Mouse (Mus musculus) brown adipose tissue, adult 24 weeks (tissue): Measurements from ENCODE around the gene Fam13c. TPM values are rescaled to one million over a fixed set of nuclear protein-coding genes. Genes with fewer than 3 reads are reported as not detected.

ENCODE experiments used
- H3K27ac ChIP-seq: fragments of 200-500 bp; replicated peaks from 2 replicates; pipeline ENCODE4 v1.5.1; 2012; ENCODE audit warnings: low read depth, mild to moderate bottlenecking, low read length
- H3K4me1 ChIP-seq: fragments of 200-500 bp; 2 replicates; pipeline ENCODE4 v1.6.1; 2012; ENCODE audit warnings: low read length, mixed read lengths; ENCODE audit not compliant: control insufficient read depth, insufficient read depth, insufficient read length
- H3K4me3 ChIP-seq: fragments of 200-500 bp; 2 replicates; pipeline ENCODE4 v1.5.1; 2012; ENCODE audit warnings: low read depth, mild to moderate bottlenecking, low read length, moderate library complexity; ENCODE audit not compliant: insufficient read depth
- polyA plus RNA-seq: library from polyadenylated mRNA; stranded (reverse); fragments of >200 nt; gene quantifications from 2 replicates; pipeline ENCODE4 v1.2.4, GENCODE M21; 2012; ENCODE audit not compliant: missing spikeins, insufficient read depth, insufficient read length

Fam13c gene
- polyA plus RNA-seq, 1 experiment: 5.0 TPM

GRCm38 (mm10) chr10:70440639-70441461, 569 bp downstream of the Fam13c start:
- peaks cover 12% of the 10 kb centered on the region; the same call in 1 of the 2 replicates for H3K4me1 ChIP-seq
- peak overlapping the region; percentile 97 for H3K4me3 ChIP-seq
- H3K27ac ChIP-seq: peak overlapping the region; percentile 72

- Histone ChIP-seq H3K4me3 (peak overlapping the region; percentile 27), H3K27ac (peak overlapping the region; percentile 32; the same call in 1 of the 2 replicates), H3K4me1 (peaks cover 12% of the 10 kb centered on the region; the same call in 1 of the 2 replicates)
Measured at GRCm38 (mm10) chr10:70442156-70442555, 1.9 kb downstream of the Fam13c start.

- 0 out of 2 replicates have a peak overlapping the region, but pooled peaks have one; percentile 27 for H3K4me3 ChIP-seq
- peaks cover 12% of the 10 kb centered on the region; the same call in 1 of the 2 replicates for H3K4me1 ChIP-seq
- H3K27ac ChIP-seq: 0 out of 2 replicates have a peak overlapping the region, but pooled peaks have one; percentile 32
Measured at GRCm38 (mm10) chr10:70442623-70443022, 2.3 kb downstream of the Fam13c start.

DNA sequence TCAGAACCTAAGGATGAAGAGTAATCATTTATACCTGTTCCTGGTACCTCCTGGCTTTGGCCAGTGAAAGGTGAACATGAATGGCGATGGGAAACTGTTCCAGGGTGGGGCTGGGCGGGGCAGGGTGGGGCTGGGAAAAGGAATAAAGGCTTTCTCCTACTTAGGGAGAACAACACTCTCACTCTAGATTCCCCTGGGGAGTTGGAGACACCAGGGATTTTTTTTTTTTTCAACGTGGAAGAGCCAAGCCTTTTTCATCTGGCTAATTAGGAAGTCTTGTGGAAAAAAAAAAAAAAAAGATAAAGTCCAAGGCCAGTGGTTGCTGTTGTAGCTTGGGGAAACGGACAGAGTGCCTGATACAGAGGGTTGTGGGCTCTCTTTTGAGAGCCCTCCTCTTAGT, 7.5 kb downstream of the Fam13c start:
- Histone ChIP-seq H3K4me3 (no peak overlapping the region), H3K4me1 (no peaks in the 10 kb centered on the region), H3K27ac (no peak overlapping the region)

DNA sequence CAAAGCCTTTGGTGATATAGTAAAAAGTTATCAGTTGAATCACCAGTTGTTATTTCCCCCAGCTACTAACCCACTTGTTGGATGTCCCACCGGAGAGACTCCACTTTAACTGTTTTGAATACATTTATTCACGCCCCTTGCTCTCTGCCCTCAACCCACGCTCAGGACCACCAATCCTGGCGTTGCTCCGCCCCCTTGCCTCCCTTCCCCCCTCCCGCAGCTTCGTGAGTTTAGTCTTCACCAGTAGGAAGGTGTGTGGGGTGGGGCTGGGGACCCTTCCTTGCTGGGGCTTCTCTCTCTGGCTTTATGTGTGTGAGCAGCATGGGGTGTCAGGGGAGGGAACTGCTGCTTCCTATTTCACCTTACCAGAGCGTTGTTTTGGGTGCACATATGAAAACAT, 8.9 kb downstream of the Fam13c start:
- H3K4me1 ChIP-seq: no peaks in the 10 kb centered on the region
- H3K4me3 ChIP-seq: no peak overlapping the region
- H3K27ac ChIP-seq: no peak overlapping the region

DNA sequence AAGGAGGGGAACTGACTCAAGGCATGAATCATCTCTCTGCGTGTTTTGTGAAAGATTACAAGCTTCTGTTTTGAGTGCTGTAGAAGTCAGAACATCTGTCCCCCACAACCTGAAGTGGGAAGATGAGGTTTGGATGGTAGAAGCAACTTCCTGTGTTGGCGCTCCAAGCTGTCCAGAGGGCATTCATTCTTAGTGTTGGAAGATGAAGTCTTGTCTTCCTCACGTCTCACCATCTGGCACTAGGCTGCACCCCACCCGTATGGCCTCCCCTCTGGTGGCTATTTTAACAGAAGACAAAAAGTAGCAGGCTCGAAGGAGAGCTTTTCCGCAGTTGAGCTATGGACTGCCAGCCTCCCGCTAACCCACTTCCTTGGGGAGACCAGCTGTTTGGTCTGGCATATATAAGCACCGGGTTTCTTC, 15.6 kb downstream of the Fam13c start:
- H3K27ac ChIP-seq: no peak overlapping the region
- H3K4me1 ChIP-seq: no peaks in the 10 kb centered on the region
- H3K4me3 ChIP-seq: no peak overlapping the region

GRCm38 (mm10) chr10:70458574-70459263, 18.4 kb downstream of the Fam13c start:
- Histone ChIP-seq H3K27ac (no peak overlapping the region), H3K4me3 (no peak overlapping the region), H3K4me1 (no peaks in the 10 kb centered on the region)

DNA sequence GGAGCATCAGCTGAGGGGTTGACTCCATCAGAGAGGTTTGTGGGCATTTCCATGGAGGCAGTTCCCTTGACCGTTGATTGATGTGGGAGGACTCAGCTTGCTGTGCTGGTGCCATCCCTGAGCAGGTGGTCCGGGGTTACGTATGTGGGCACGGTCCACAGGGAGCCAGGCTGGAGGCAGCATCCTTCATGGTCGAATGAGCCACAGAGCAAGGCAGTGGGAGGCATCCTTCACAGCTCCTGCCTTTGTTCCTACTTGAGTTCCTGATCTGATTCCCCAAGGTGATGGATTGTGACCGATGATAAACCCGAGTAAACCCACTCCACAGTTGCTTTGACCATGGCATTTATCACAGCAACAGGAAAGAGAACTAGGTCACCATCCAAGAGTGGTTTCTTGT, 25.4 kb downstream of the Fam13c start:
- Histone ChIP-seq H3K4me3 (no peak overlapping the region), H3K4me1 (no peaks in the 10 kb centered on the region), H3K27ac (no peak overlapping the region)

DNA sequence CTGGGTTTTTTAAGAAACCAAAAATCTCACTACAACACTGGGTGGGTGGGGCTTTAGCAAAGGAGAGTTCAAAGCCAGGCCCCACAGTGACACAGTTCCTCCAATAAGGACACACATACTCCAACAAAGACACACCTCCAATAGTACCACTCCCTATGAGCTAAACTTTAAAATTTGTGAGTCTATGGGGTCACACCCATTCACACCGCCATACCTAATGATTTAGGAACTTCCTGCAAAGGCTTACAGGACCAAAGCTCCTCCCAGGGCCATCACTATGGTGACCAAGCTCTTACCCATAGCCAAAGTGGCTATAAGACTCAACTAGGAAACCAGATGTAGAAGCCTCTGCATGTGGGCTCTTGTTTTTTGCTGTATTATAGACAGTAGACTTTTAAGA, 30.6 kb downstream of the Fam13c start:
- Histone ChIP-seq H3K4me1 (no peaks in the 10 kb centered on the region), H3K4me3 (no peak overlapping the region), H3K27ac (no peak overlapping the region)

DNA sequence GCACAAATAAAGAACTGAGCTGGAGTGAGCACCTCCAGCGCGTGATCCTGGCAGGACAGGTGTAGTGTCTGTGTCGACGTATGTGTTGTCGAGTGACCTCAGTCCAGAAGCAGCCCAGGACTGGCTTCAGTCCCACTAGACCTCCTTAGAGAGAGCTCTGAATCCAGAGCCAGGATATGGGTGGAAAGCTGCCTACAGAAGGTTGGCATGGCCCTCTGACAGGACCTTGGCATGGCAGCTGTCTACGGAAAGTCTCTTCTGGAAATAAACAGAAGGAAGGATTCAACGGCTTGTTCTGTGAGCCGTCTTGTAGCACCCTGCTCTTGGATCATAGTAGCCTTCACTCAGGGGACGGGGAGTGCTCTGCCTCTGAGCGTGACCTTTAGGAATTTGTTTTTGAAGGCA, 37.5 kb downstream of the Fam13c start:
- H3K4me3 ChIP-seq: no peak overlapping the region
- 0 out of 2 replicates have a peak overlapping the region, but pooled peaks have one; percentile 12 for H3K27ac ChIP-seq
- H3K4me1 ChIP-seq: peaks cover 3% of the 10 kb centered on the region; the same call in 1 of the 2 replicates

GRCm38 (mm10) chr10:70483736-70484135, 43.5 kb downstream of the Fam13c start:
- H3K4me3 ChIP-seq: no peak overlapping the region
- H3K27ac ChIP-seq: no peak overlapping the region
- H3K4me1 ChIP-seq: peaks cover 5% of the 10 kb centered on the region; the same call in 1 of the 2 replicates

DNA sequence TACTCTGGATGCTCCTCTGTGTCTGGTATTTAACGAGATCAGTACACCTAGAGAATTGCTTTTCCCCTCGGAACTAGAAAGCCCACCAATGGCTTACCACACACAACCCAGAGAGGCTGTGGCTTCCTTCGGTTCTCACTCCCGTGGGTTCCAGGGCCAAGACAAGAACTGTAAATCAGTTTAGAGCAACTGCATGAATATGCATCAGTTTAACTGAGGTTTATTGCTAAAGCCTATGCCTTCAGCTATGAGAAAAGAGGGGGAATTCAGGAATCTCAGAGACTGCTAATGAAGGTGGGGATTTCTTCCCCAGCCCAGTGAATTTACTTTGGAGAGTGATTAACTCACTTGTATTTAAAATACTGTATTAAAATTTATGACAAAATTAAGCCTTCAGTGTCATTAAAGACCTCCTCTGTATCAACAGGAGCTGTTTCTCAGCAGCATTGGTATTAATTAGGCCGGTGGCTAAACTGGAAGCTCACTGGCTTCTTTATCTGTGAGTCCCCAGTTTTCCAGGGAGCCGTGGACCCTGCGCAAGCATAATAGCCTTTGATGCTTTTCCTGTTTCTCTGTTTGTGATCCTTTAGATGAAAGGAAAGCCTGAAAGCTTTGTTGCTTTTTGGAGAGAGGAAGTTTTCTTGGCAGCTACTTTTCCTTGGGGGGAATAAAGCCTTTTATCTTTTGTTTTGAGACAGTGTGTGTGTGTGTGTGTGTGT, 44.4 kb downstream of the Fam13c start:
- Histone ChIP-seq H3K27ac (no peak overlapping the region), H3K4me3 (no peak overlapping the region), H3K4me1 (peaks cover 5% of the 10 kb centered on the region; the same call in 1 of the 2 replicates)

DNA sequence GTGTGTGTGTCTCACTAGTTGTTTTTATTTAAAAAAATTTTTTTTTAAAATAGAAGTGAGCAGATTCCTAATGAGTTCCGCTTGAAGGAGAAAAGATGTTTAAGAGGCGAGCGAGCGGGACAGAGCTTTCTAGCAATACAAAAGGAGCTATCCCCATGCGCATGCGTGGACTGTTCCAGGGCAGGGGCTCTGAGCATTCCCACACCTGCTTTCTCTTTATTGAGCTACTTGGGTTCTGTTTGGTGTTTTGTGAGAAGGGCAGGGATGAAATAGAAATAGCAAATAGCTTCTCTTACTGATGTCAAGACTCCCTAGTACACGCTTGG, 45.0 kb downstream of the Fam13c start:
- Histone ChIP-seq H3K4me1 (peaks cover 5% of the 10 kb centered on the region; the same call in 1 of the 2 replicates), H3K4me3 (no peak overlapping the region), H3K27ac (no peak overlapping the region)

- Histone ChIP-seq H3K27ac (no peak overlapping the region), H3K4me1 (peaks cover 5% of the 10 kb centered on the region; the same call in 1 of the 2 replicates), H3K4me3 (no peak overlapping the region)
Measured at GRCm38 (mm10) chr10:70486651-70487050, 46.4 kb downstream of the Fam13c start.

DNA sequence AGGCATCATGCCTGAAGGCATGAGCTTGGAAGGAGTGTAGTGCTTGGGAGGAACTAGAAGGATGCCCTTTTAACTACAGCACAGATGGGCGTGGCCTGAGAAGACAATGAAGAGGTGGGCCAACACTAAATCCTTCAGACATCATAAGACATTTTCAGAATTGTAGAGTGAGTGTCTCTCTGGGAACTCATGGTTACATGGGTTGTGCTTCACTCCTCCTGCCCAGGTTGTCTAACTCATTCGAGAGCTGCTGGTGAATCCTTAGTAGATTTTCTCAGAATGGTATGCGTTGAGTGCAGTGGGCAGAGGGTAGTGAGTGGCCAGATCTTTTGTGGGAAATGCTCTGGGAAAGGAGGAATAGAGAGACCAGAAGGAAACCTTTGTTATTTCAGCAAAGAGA, 53.6 kb downstream of the Fam13c start:
- Histone ChIP-seq H3K4me1 (peaks cover 17% of the 10 kb centered on the region), H3K4me3 (no peak overlapping the region), H3K27ac (peak overlapping the region; percentile 67)
